Mouse (Mus musculus) lung, embryonic 15.5 days (tissue): ENCODE measurements around the gene Ano1. TPM values are rescaled to one million over a fixed set of nuclear protein-coding genes. Genes with fewer than 3 reads are reported as not detected.
A peak's percentile ranks its signal among the peaks of the same experiment; 100 is the strongest.

Experiments
- ATAC-seq: fragments of 200-750 bp; cut with Nextera tagmentation; 2 replicates; pipeline ENCODE4 v1.8.0; 2017; ENCODE audit warnings: moderate number of reproducible peaks, borderline replicate concordance; ENCODE audit not compliant: low FRiP score, low TSS enrichment; ENCODE audit errors: extremely low read depth
- H3K27ac ChIP-seq: fragments of 300-500 bp; sonication (generic); 2 replicates; pipeline ENCODE4 v1.5.1; 2015; ENCODE audit warnings: moderate library complexity, mild to moderate bottlenecking, inconsistent platforms
- H3K27me3 ChIP-seq: fragments of 300-500 bp; sonication (generic); 2 replicates; pipeline ENCODE4 v1.6.1; 2015; ENCODE audit warnings: inconsistent platforms
- H3K36me3 ChIP-seq: fragments of 300-500 bp; sonication (generic); 2 replicates; pipeline ENCODE4 v1.6.1; 2015; ENCODE audit warnings: inconsistent platforms
- H3K4me1 ChIP-seq: fragments of 300-500 bp; sonication (generic); 2 replicates; pipeline ENCODE4 v1.6.1; 2015; ENCODE audit warnings: inconsistent platforms
- H3K4me2 ChIP-seq: fragments of 300-500 bp; sonication (generic); 2 replicates; pipeline ENCODE4 v1.6.1; 2015; ENCODE audit warnings: inconsistent platforms, mild to moderate bottlenecking, moderate library complexity
- H3K4me3 ChIP-seq: fragments of 300-500 bp; sonication (generic); 2 replicates; pipeline ENCODE4 v1.5.1; 2015; ENCODE audit warnings: mild to moderate bottlenecking, inconsistent platforms
- H3K9ac ChIP-seq: fragments of 300-500 bp; sonication (generic); 2 replicates; pipeline ENCODE4 v1.6.1; 2015; ENCODE audit warnings: inconsistent platforms
- H3K9me3 ChIP-seq: fragments of 300-500 bp; sonication (generic); 2 replicates; pipeline ENCODE4 v1.6.1; 2016; ENCODE audit warnings: inconsistent platforms
- WGBS: fragments of 180-500 bp; shearing (Covaris S2); methylation state at CpG from one replicate; pipeline ENCODE4 v1.1.7; 2015; 5-methylcytosine and 5-hydroxymethylcytosine counted together
- polyA plus RNA-seq: library from polyadenylated mRNA; unstranded; fragments of >200 nt; fragmentation: Nextera tagmentation; extraction: Ambion mirVana; gene quantifications from 2 replicates; pipeline ENCODE4 v1.2.1, GENCODE M21; 2015

Gene Ano1
- polyA plus RNA-seq, 1 experiment from 2014 or later, result 90.2 TPM

- Histone ChIP-seq H3K9me3 (no peaks in the 10 kb centered on the region), H3K4me2 (no peak overlapping the region), H3K4me1 (0 out of 2 replicates have a peak, but pooled peaks cover 6% of the 10 kb centered on the region), H3K36me3 (no peaks in the 10 kb centered on the region), H3K27ac (no peak overlapping the region), H3K9ac (no peak overlapping the region), H3K27me3 (no peaks in the 10 kb centered on the region), H3K4me3 (no peak overlapping the region)
- 85% methylated on average over 2 of the region's 2 CpGs for WGBS
- no peak for ATAC-seq
These were observed 12.2 kb upstream of the Ano1 start for GRCm38 (mm10) chr7:144764013-144764412.

GRCm38 (mm10) chr7:144762496-144763235, 10.9 kb upstream of the Ano1 start:
- H3K4me2 ChIP-seq, result no peak overlapping the region
- H3K9me3 ChIP-seq, result no peaks in the 10 kb centered on the region
- no peaks in the 10 kb centered on the region for H3K27me3 ChIP-seq
- H3K27ac ChIP-seq, result no peak overlapping the region
- ATAC-seq, result no peak
- WGBS, result 57% methylated on average over 16 of the region's 16 CpGs
- H3K4me3 ChIP-seq, result no peak overlapping the region
- H3K36me3 ChIP-seq, result no peaks in the 10 kb centered on the region
- no peak overlapping the region for H3K9ac ChIP-seq
- 0 out of 2 replicates have a peak, but pooled peaks cover 6% of the 10 kb centered on the region for H3K4me1 ChIP-seq

GRCm38 (mm10) chr7:144760228-144760627, 8.5 kb upstream of the Ano1 start:
- H3K36me3 ChIP-seq, result no peaks in the 10 kb centered on the region
- no peak overlapping the region for H3K4me3 ChIP-seq
- ATAC-seq, result no peak
- peaks cover 15% of the 10 kb centered on the region for H3K4me1 ChIP-seq
- H3K4me2 ChIP-seq, result no peak overlapping the region
- WGBS, result 73% methylated on average over 9 of the region's 9 CpGs
- no peak overlapping the region for H3K27ac ChIP-seq
- no peaks in the 10 kb centered on the region for H3K27me3 ChIP-seq
- H3K9me3 ChIP-seq, result no peaks in the 10 kb centered on the region
- no peak overlapping the region for H3K9ac ChIP-seq

GRCm38 (mm10) chr7:144759455-144759854, 7.7 kb upstream of the Ano1 start:
- no peaks in the 10 kb centered on the region for H3K9me3 ChIP-seq
- no peak overlapping the region for H3K9ac ChIP-seq
- H3K4me1 ChIP-seq, result peaks cover 9% of the 10 kb centered on the region
- H3K27ac ChIP-seq, result no peak overlapping the region
- no peaks in the 10 kb centered on the region for H3K36me3 ChIP-seq
- no peaks in the 10 kb centered on the region for H3K27me3 ChIP-seq
- H3K4me3 ChIP-seq, result no peak overlapping the region
- H3K4me2 ChIP-seq, result no peak overlapping the region
- 23% methylated on average over 2 of the region's 2 CpGs for WGBS
- ATAC-seq, result no peak

GRCm38 (mm10) chr7:144755511-144756378, 4.0 kb upstream of the Ano1 start:
- H3K9ac ChIP-seq, result no peak overlapping the region
- peak overlapping the region; percentile 50 for H3K27ac ChIP-seq
- no peaks in the 10 kb centered on the region for H3K27me3 ChIP-seq
- peaks cover 39% of the 10 kb centered on the region for H3K4me1 ChIP-seq
- H3K4me2 ChIP-seq, result no peak overlapping the region
- H3K9me3 ChIP-seq, result no peaks in the 10 kb centered on the region
- ATAC-seq, result no peak
- 46% methylated on average over 11 of the region's 11 CpGs for WGBS
- no peaks in the 10 kb centered on the region for H3K36me3 ChIP-seq
- no peak overlapping the region for H3K4me3 ChIP-seq

- Histone ChIP-seq H3K4me1 (peaks cover 41% of the 10 kb centered on the region), H3K36me3 (no peaks in the 10 kb centered on the region), H3K9me3 (no peaks in the 10 kb centered on the region), H3K4me3 (no peak overlapping the region), H3K4me2 (no peak overlapping the region), H3K27me3 (no peaks in the 10 kb centered on the region), H3K27ac (peak overlapping the region; percentile 50; the same call in 1 of the 2 replicates), H3K9ac (no peak overlapping the region)
- ATAC-seq, result no peak
- 78% methylated on average over 2 of the region's 2 CpGs for WGBS
These were observed 2.9 kb upstream of the Ano1 start for GRCm38 (mm10) chr7:144754722-144755121.

GRCm38 (mm10) chr7:144753657-144754031, 1.9 kb upstream of the Ano1 start:
- WGBS, result 75% methylated on average over 9 of the region's 9 CpGs
- ATAC-seq, result peak; percentile 6; the same call in 1 of the 2 replicates

GRCm38 (mm10) chr7:144752919-144753656, 1.3 kb upstream of the Ano1 start:
- peak; percentile 20; the same call in 1 of the 2 replicates for ATAC-seq
- H3K9me3 ChIP-seq, result no peaks in the 10 kb centered on the region
- 44% methylated on average over 14 of the region's 14 CpGs for WGBS
- H3K9ac ChIP-seq, result no peak overlapping the region
- no peak overlapping the region for H3K4me3 ChIP-seq
- H3K4me2 ChIP-seq, result no peak overlapping the region
- no peaks in the 10 kb centered on the region for H3K36me3 ChIP-seq
- H3K4me1 ChIP-seq, result peaks cover 47% of the 10 kb centered on the region
- peak overlapping the region; percentile 59 for H3K27ac ChIP-seq
- H3K27me3 ChIP-seq, result no peaks in the 10 kb centered on the region

More at GRCm38 (mm10) chr7:144753657-144754031, 1.9 kb upstream of the Ano1 start:
- Histone ChIP-seq H3K36me3 (no peaks in the 10 kb centered on the region), H3K9me3 (no peaks in the 10 kb centered on the region), H3K4me1 (peaks cover 42% of the 10 kb centered on the region), H3K4me2 (no peak overlapping the region), H3K27me3 (no peaks in the 10 kb centered on the region), H3K4me3 (no peak overlapping the region), H3K27ac (peak overlapping the region; percentile 59), H3K9ac (no peak overlapping the region)

GRCm38 (mm10) chr7:144747756-144748155, 4.0 kb downstream of the Ano1 start:
- Histone ChIP-seq H3K4me3 (no peak overlapping the region), H3K9me3 (no peaks in the 10 kb centered on the region), H3K4me1 (peaks cover 47% of the 10 kb centered on the region), H3K36me3 (no peaks in the 10 kb centered on the region), H3K4me2 (no peak overlapping the region), H3K27ac (peak overlapping the region; percentile 91), H3K9ac (no peak overlapping the region), H3K27me3 (no peaks in the 10 kb centered on the region)
- 19% methylated on average over 2 of the region's 2 CpGs for WGBS
- ATAC-seq, result peak; percentile 73

- no peak for ATAC-seq
- Histone ChIP-seq H3K9me3 (no peaks in the 10 kb centered on the region), H3K27ac (peak overlapping the region; percentile 91), H3K4me1 (peaks cover 40% of the 10 kb centered on the region), H3K27me3 (no peaks in the 10 kb centered on the region), H3K4me2 (no peak overlapping the region), H3K36me3 (no peaks in the 10 kb centered on the region), H3K4me3 (no peak overlapping the region), H3K9ac (no peak overlapping the region)
- WGBS, result 66% methylated on average over 4 of the region's 4 CpGs
These were observed 5.3 kb downstream of the Ano1 start for GRCm38 (mm10) chr7:144746466-144746865.

- Histone ChIP-seq H3K4me1 (peaks cover 55% of the 10 kb centered on the region), H3K4me2 (no peak overlapping the region), H3K27ac (no peak overlapping the region), H3K9ac (no peak overlapping the region), H3K4me3 (no peak overlapping the region), H3K9me3 (no peaks in the 10 kb centered on the region), H3K36me3 (no peaks in the 10 kb centered on the region), H3K27me3 (no peaks in the 10 kb centered on the region)
- no peak for ATAC-seq
- WGBS, result 77% methylated on average over 5 of the region's 5 CpGs
These were observed 7.9 kb downstream of the Ano1 start for GRCm38 (mm10) chr7:144743874-144744273.
